ENCODE assay signal across 8 mouse cellular contexts in the genomic region with DNA sequence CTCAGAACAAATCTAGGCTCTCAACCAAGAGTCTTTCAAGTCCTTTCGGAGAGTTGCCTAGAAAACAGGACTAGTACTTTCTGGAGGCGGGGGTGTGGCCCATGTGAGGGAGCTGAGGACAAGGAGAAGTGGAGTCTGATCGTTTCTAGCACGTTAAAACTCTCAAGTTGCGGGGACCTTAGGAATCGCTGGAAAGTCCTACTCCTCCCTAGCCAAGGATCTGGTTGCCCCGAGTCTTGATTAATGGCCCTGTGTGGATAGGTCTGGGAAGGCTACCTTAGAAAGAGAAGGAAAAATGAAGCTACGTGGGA. TPM values are rescaled to one million over a fixed set of nuclear protein-coding genes. Genes with fewer than 3 reads are reported as not detected.
DNase-seq lines count a peak whose midpoint lies in the region; ATAC-seq lines count a peak whose summit lies in the region.

No protein-coding gene starts in this region.

- no peaks in the 10 kb centered on the region for H3K36me3 ChIP-seq in forebrain, embryonic 11.5 days (ENCODE audit: control insufficient read depth, insufficient read depth, low read length)
- 0 out of 2 replicates have a peak, but pooled peaks cover 2% of the 10 kb centered on the region for H3K36me3 ChIP-seq in forebrain, embryonic 14.5 days (ENCODE audit: control insufficient read depth, insufficient read depth, low read length)
- no peaks in the 10 kb centered on the region for H3K36me3 ChIP-seq in hindbrain, embryonic 13.5 days
- H3K36me3 ChIP-seq in liver, embryonic 16.5 days (ENCODE audit: control insufficient read depth, insufficient read depth): no peaks in the 10 kb centered on the region

- H3K27ac ChIP-seq in forebrain, embryonic 11.5 days (ENCODE audit: low read depth, low read length): no peak overlapping the region
- H3K27ac ChIP-seq in forebrain, embryonic 14.5 days (ENCODE audit: low read depth, low read length): no peak overlapping the region
- H3K27ac ChIP-seq in hindbrain, embryonic 13.5 days: no peak overlapping the region
- H3K27ac ChIP-seq in liver, embryonic 16.5 days (ENCODE audit: low read length): no peak overlapping the region

- H3K4me3 ChIP-seq in forebrain, embryonic 11.5 days (ENCODE audit: low read depth, low read length): no peak overlapping the region
- no peak overlapping the region for H3K4me3 ChIP-seq in forebrain, embryonic 14.5 days (ENCODE audit: low read depth, low read length)
- 0 out of 2 replicates have a peak overlapping the region, but pooled peaks have one; percentile 48 for H3K4me3 ChIP-seq in hindbrain, embryonic 13.5 days
- no peak overlapping the region; the same call in 1 of the 2 replicates for H3K4me3 ChIP-seq in liver, embryonic 16.5 days (ENCODE audit: low read depth, low read length)

- WGBS in forebrain, embryonic 11.5 days: 2% methylated on average over 8 of the region's 8 CpGs
- WGBS in forebrain, embryonic 14.5 days: 3% methylated on average over 8 of the region's 8 CpGs
- WGBS in hindbrain, embryonic 13.5 days: 5% methylated on average over 8 of the region's 8 CpGs
- WGBS in liver, embryonic 16.5 days (ENCODE audit: insufficient replicate concordance): 4% methylated on average over 8 of the region's 8 CpGs

- DNase-seq in forebrain, embryonic 11.5 days (ENCODE audit: low spot score): peak; percentile 58
- no peak for DNase-seq in forebrain, embryonic 14.5 days (ENCODE audit: low spot score)
- DNase-seq in NIH3T3 (ENCODE audit: low read depth): peak; percentile 64
- DNase-seq in thymus, postnatal 4 days: no peak
- no peak for DNase-seq in T-cell, adult 2 months (ENCODE audit: low spot score)
- DNase-seq in embryo, embryonic 11 days: no peak

- H3K27me3 ChIP-seq in forebrain, embryonic 11.5 days (ENCODE audit: control insufficient read depth, insufficient read depth, low read length): peaks cover 87% of the 10 kb centered on the region
- peaks cover 77% of the 10 kb centered on the region for H3K27me3 ChIP-seq in forebrain, embryonic 14.5 days (replicated peaks; ENCODE audit: control insufficient read depth, insufficient read depth, low read length)
- H3K27me3 ChIP-seq in hindbrain, embryonic 13.5 days: peaks cover 98% of the 10 kb centered on the region
- peaks cover 100% of the 10 kb centered on the region for H3K27me3 ChIP-seq in liver, embryonic 16.5 days (ENCODE audit: control insufficient read depth, insufficient read depth, low read depth, low read length)

- no peaks in the 10 kb centered on the region for H3K9me3 ChIP-seq in forebrain, embryonic 11.5 days (ENCODE audit: control insufficient read depth, low read length)
- no peaks in the 10 kb centered on the region for H3K9me3 ChIP-seq in forebrain, embryonic 14.5 days (replicated peaks; ENCODE audit: control insufficient read depth, low read length)
- no peaks in the 10 kb centered on the region for H3K9me3 ChIP-seq in hindbrain, embryonic 13.5 days
- H3K9me3 ChIP-seq in liver, embryonic 16.5 days (replicated peaks; ENCODE audit: control insufficient read depth, low read length): no peaks in the 10 kb centered on the region

- H3K9ac ChIP-seq in forebrain, embryonic 11.5 days (ENCODE audit: low read length): no peak overlapping the region
- no peak overlapping the region for H3K9ac ChIP-seq in forebrain, embryonic 14.5 days (ENCODE audit: low read length)
- no peak overlapping the region for H3K9ac ChIP-seq in hindbrain, embryonic 13.5 days
- H3K9ac ChIP-seq in liver, embryonic 16.5 days (ENCODE audit: low read depth, low read length): no peak overlapping the region

- no peak for ATAC-seq in forebrain, embryonic 11.5 days (replicated peaks; ENCODE audit: low FRiP score)
- ATAC-seq in forebrain, embryonic 14.5 days: no peak
- no peak for ATAC-seq in hindbrain, embryonic 13.5 days (ENCODE audit: low FRiP score)
- ATAC-seq in liver, embryonic 16.5 days (ENCODE audit: low read depth): no peak

- H3K4me1 ChIP-seq in forebrain, embryonic 11.5 days (replicated peaks; ENCODE audit: control insufficient read depth, insufficient read depth, low read length): peaks cover 18% of the 10 kb centered on the region
- peaks cover 8% of the 10 kb centered on the region for H3K4me1 ChIP-seq in forebrain, embryonic 14.5 days (ENCODE audit: control insufficient read depth, insufficient read depth, low read length)
- H3K4me1 ChIP-seq in hindbrain, embryonic 13.5 days (replicated peaks): peaks cover 58% of the 10 kb centered on the region
- peaks cover 20% of the 10 kb centered on the region for H3K4me1 ChIP-seq in liver, embryonic 16.5 days (ENCODE audit: control insufficient read depth, low read depth, low read length)

- no peak overlapping the region for H3K4me2 ChIP-seq in forebrain, embryonic 11.5 days (ENCODE audit: low read depth, low read length, severe bottlenecking)
- H3K4me2 ChIP-seq in forebrain, embryonic 14.5 days (ENCODE audit: low read length): no peak overlapping the region
- no peak overlapping the region for H3K4me2 ChIP-seq in hindbrain, embryonic 13.5 days
- peak overlapping the region; percentile 76; the same call in 1 of the 2 replicates for H3K4me2 ChIP-seq in liver, embryonic 16.5 days (ENCODE audit: low read depth, low read length)

RNA-seq across cellular contexts. Expression of a gene that starts 6.0 kb away (rescaled TPM):
- 11.9 and 13.0 TPM in 2 replicates for polyA plus RNA-seq in forebrain, embryonic 11.5 days (2014; fragmentation: Nextera tagmentation; extraction: Ambion mirVana)
- 8.0 and 11.0 TPM in 2 replicates for polyA plus RNA-seq in forebrain, embryonic 14.5 days (2014; fragmentation: Nextera tagmentation; extraction: Ambion mirVana)
- polyA plus RNA-seq in hindbrain, embryonic 13.5 days (2015; fragmentation: Nextera tagmentation; extraction: Ambion mirVana): 5.4 and 6.0 TPM in 2 replicates
- 5.2 and 7.6 TPM in 2 replicates for polyA plus RNA-seq in liver, embryonic 16.5 days (2015; fragmentation: Nextera tagmentation; extraction: Ambion mirVana)

RNA-seq across cellular contexts. Expression of a gene that starts 24.3 kb away (rescaled TPM):
- 64.3 and 67.6 TPM in 2 replicates for polyA plus RNA-seq in forebrain, embryonic 11.5 days (2014; fragmentation: Nextera tagmentation; extraction: Ambion mirVana)
- 52.4 and 66.4 TPM in 2 replicates for polyA plus RNA-seq in forebrain, embryonic 14.5 days (2014; fragmentation: Nextera tagmentation; extraction: Ambion mirVana)
- 61.8 and 62.5 TPM in 2 replicates for polyA plus RNA-seq in hindbrain, embryonic 13.5 days (2015; fragmentation: Nextera tagmentation; extraction: Ambion mirVana)
- 16.1 and 16.5 TPM in 2 replicates for polyA plus RNA-seq in liver, embryonic 16.5 days (2015; fragmentation: Nextera tagmentation; extraction: Ambion mirVana)

RNA-seq across cellular contexts. Expression of a gene that starts 25.7 kb away (rescaled TPM):
- not detected in 2 replicates for polyA plus RNA-seq in forebrain, embryonic 11.5 days (2014; fragmentation: Nextera tagmentation; extraction: Ambion mirVana)
- polyA plus RNA-seq in forebrain, embryonic 14.5 days (2014; fragmentation: Nextera tagmentation; extraction: Ambion mirVana): 0.38 TPM in 1 of 2 replicates, not detected in the other
- not detected in 2 replicates for polyA plus RNA-seq in hindbrain, embryonic 13.5 days (2015; fragmentation: Nextera tagmentation; extraction: Ambion mirVana)
- polyA plus RNA-seq in liver, embryonic 16.5 days (2015; fragmentation: Nextera tagmentation; extraction: Ambion mirVana): 0.23 and 0.44 TPM in 2 replicates

Comparison
In these comparisons a context has a peak if more than half of its experiments do, and no peak if none do; other contexts are left out.
1. DNase-seq: peak in forebrain, embryonic 11.5 days (single experiment) and NIH3T3 (single experiment); none in forebrain, embryonic 14.5 days (single experiment), thymus, postnatal 4 days (single experiment), T-cell, adult 2 months (single experiment) and embryo, embryonic 11 days (single experiment).